Mouse (Mus musculus): ENCODE measurements around the gene Cdk5rap1. TPM values are rescaled to one million over a fixed set of nuclear protein-coding genes. Genes with fewer than 3 reads are reported as not detected.
"Not testable (repeated sequence)": the region's sequence is repeated elsewhere in the genome, so short reads cannot be mapped to it uniquely, and the experiment has no call there.

Gene Cdk5rap1
- polyA plus RNA-seq, 1 experiment, result 16.5 TPM

GRCm38 (mm10) chr2:154373961-154374632, 1.3 kb upstream of the Cdk5rap1 start:
- no peak for TF ChIP-seq POLR2A (IDR thresholded peaks at IDR 0.05; ENCODE audit: borderline replicate concordance, extremely low read depth, insufficient read depth, insufficient read length, poor library complexity, severe bottlenecking)
- TF ChIP-seq CTCF (IDR thresholded peaks at IDR 0.05; ENCODE audit: borderline replicate concordance, extremely low read depth, insufficient read depth, insufficient read length), result peak; percentile 69; the same call in 1 of the 2 replicates
- DNase-seq (ENCODE audit: low read depth), result peak; percentile 66

DNA sequence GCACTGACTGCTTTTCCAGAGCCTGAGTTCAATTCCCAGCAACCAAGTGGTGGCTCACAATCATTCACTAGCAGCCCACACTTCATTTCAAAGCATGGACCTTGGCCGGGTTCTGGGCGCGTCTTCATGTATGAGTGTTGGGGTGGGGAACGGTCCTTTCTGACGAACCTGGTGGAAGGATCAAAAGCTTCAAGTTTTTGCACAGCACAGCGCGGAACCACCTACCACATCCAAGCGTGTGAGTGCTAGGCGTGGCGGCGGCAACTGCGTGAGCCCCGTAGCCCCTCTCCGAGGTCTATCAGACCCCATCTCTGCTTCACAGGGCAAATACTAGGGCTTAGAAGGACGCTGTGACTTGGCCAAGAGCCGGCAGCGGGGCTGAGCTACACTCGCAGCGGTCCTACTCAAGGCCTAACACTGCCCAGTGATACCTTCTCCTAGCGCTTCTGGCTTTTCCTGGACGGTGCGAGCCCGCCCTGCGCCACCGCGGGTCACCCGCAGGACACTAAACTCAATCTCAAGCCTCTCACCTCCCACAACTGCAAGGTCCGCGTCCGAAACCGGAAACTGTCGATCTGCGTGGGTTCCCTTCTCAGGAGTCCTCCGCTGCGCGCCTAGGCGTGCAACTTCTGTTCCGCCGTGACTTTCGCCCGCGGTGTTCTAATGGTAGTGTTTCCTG, 520 bp downstream of the Cdk5rap1 start:
- peak; percentile 94 for DNase-seq (ENCODE audit: low read depth)

GRCm38 (mm10) chr2:154367510-154367909, 5.3 kb downstream of the Cdk5rap1 start:
- DNase-seq (ENCODE audit: low read depth), result no peak
- TF ChIP-seq CTCF (IDR thresholded peaks at IDR 0.05; ENCODE audit: borderline replicate concordance, extremely low read depth, insufficient read depth, insufficient read length) (no peak), POLR2A (IDR thresholded peaks at IDR 0.05; ENCODE audit: borderline replicate concordance, extremely low read depth, insufficient read depth, insufficient read length, poor library complexity, severe bottlenecking) (no peak)

More for the DNA sequence above, 520 bp downstream of the Cdk5rap1 start:
- TF ChIP-seq CTCF (IDR thresholded peaks at IDR 0.05; ENCODE audit: borderline replicate concordance, extremely low read depth, insufficient read depth, insufficient read length) (no peak), POLR2A (IDR thresholded peaks at IDR 0.05; ENCODE audit: borderline replicate concordance, extremely low read depth, insufficient read depth, insufficient read length, poor library complexity, severe bottlenecking) (peak; percentile 61; the same call in 1 of the 2 replicates)

DNA sequence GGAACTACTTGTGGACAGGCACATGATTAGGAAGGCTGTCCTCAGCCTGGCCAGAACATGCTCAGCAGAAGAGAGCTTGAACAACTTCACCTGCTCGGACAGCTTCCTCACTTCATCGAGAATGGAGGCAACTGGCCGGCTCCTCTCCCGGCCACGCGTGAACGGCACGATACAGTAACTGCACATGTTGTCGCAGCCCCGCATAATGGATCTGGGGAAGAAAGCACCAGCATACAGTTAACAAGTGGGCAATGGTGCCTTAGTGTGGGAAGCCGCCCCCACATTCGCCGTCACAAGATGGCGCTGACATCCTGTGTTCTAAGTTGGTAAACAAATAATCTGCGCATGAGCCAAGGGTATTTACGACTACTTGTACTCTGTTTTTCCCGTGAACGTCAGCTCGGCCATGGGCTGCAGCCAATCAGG, 18.8 kb downstream of the Cdk5rap1 start:
- DNase-seq (ENCODE audit: low read depth), result peak; percentile 3

- no peak for TF ChIP-seq CTCF (IDR thresholded peaks at IDR 0.05; ENCODE audit: borderline replicate concordance, extremely low read depth, insufficient read depth, insufficient read length)
- TF ChIP-seq POLR2A (IDR thresholded peaks at IDR 0.05; ENCODE audit: borderline replicate concordance, extremely low read depth, insufficient read depth, insufficient read length, poor library complexity, severe bottlenecking), result no peak
- DNase-seq (ENCODE audit: low read depth), result no peak
Observed at GRCm38 (mm10) chr2:154348152-154348551, 24.7 kb downstream of the Cdk5rap1 start.

DNA sequence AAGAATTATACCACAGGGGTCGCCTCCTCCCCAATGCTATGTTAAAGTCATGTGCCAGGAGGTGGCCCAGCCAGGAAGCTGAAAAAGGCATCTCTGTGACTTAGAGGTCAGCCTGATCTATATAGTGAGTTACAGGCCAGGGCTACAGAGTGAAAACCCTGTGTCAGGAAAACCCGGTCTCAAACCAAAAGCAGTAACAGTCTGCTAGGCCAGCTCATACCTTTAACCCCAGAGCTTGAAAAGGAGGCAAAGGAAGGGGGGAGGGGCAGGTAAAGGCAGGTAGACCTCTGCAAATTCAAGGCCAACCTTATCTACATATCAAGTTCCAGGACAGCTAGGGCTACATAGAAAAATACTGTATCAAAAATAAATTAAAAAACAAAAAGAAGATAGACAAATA, 33.5 kb downstream of the Cdk5rap1 start:
- no peak for DNase-seq (ENCODE audit: low read depth)
- TF ChIP-seq POLR2A (IDR thresholded peaks at IDR 0.05; ENCODE audit: borderline replicate concordance, extremely low read depth, insufficient read depth, insufficient read length, poor library complexity, severe bottlenecking), result no peak
- no peak for TF ChIP-seq CTCF (IDR thresholded peaks at IDR 0.05; ENCODE audit: borderline replicate concordance, extremely low read depth, insufficient read depth, insufficient read length)

- TF ChIP-seq CTCF (IDR thresholded peaks at IDR 0.05; ENCODE audit: borderline replicate concordance, extremely low read depth, insufficient read depth, insufficient read length), result no peak
Observed at GRCm38 (mm10) chr2:154338161-154338560, 34.6 kb downstream of the Cdk5rap1 start.

GRCm38 (mm10) chr2:154335572-154335971, 37.2 kb downstream of the Cdk5rap1 start:
- DNase-seq (ENCODE audit: low read depth), result no peak
- TF ChIP-seq CTCF (IDR thresholded peaks at IDR 0.05; ENCODE audit: borderline replicate concordance, extremely low read depth, insufficient read depth, insufficient read length) (no peak), POLR2A (IDR thresholded peaks at IDR 0.05; ENCODE audit: borderline replicate concordance, extremely low read depth, insufficient read depth, insufficient read length, poor library complexity, severe bottlenecking) (no peak)

More at GRCm38 (mm10) chr2:154338161-154338560, 34.6 kb downstream of the Cdk5rap1 start:
- DNase-seq (ENCODE audit: low read depth), result no peak

DNA sequence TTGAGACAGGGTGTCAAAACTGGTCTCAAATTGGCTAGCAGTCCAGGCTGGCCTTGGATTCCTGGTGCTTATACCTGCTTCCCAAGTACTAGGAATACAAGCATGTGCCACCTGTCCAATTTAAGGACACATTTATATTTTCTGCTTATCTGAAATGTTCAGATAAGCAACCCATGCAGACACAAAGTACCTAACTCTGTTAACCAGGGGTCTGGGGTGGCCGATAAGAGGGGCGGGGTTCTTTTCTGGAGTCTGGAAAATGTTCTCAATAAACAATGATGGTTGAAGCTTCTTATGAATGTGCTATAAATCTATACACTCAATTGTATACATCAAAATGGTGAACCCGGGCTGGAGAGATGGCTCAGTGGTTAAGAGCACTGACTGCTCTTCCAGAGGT, 46.0 kb downstream of the Cdk5rap1 start:
- no peak for TF ChIP-seq CTCF (IDR thresholded peaks at IDR 0.05; ENCODE audit: borderline replicate concordance, extremely low read depth, insufficient read depth, insufficient read length)
- no peak for TF ChIP-seq POLR2A (IDR thresholded peaks at IDR 0.05; ENCODE audit: borderline replicate concordance, extremely low read depth, insufficient read depth, insufficient read length, poor library complexity, severe bottlenecking)
- DNase-seq (ENCODE audit: low read depth), result no peak

- not testable (repeated sequence) for DNase-seq (ENCODE audit: low read depth)
Observed at GRCm38 (mm10) chr2:154313771-154314170, 59.0 kb downstream of the Cdk5rap1 start.

DNA sequence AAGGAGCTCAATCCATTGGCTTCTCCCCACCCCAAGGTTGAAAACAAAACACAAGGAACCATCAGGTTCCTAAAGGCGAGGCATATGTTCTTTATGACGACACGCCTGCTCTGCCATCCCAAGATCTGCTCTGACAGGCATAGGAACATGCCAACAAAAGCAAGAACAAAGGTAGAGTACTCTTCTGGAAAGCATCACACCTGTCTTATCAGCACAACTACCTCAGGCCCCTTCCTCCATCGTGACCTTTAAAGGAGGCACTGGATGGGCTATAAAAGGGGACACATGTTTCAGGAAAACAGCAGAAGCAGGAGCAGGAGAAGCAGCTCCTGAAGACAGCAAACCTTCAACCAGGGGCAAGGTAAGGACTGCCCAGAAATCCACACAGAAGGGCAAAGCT, 65.9 kb downstream of the Cdk5rap1 start, which contains the start of gene Bpifb9b:
Gene Bpifb9b (plus strand): TSS at position 301 of the 400 bp plus-strand sequence.
- DNase-seq (ENCODE audit: low read depth), result not testable (repeated sequence)

DNA sequence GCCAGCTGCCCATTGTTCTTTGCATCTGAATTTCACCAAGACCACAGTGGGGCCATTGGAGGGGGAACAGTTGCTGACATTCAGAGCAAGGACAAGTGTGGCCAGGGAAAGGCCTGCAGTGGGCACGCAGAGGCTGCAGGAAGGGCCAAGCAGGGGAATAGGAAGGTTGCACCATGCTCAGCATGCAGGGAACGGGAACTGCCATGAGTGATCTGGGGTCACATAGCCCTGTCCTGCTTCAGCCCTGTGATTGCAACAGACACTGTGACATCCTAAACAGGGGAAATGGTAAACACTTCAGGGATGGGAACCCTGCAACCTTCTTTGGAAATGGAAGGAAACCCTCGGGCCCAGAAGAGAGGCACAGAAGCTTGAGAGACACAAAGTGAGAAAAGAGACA, 68.2 kb downstream of the Cdk5rap1 start:
- DNase-seq (ENCODE audit: low read depth), result not testable (repeated sequence)

- TF ChIP-seq POLR2A (IDR thresholded peaks at IDR 0.05; ENCODE audit: borderline replicate concordance, extremely low read depth, insufficient read depth, insufficient read length, poor library complexity, severe bottlenecking), result no peak
- no peak for TF ChIP-seq CTCF (IDR thresholded peaks at IDR 0.05; ENCODE audit: borderline replicate concordance, extremely low read depth, insufficient read depth, insufficient read length)
- DNase-seq (ENCODE audit: low read depth), result no peak
Observed at GRCm38 (mm10) chr2:154301763-154302162, 71.0 kb downstream of the Cdk5rap1 start.

Data from brain, embryonic 14.5 days (tissue).